Mouse (Mus musculus) kidney, adult 2 months (tissue): ENCODE results near the gene Popdc3.

Experiments used
- CTCF ChIP-seq: fragments of 200-500 bp; conservative IDR thresholded peaks from 2 replicates; pipeline ENCODE4 v1.5.1; 2011; ENCODE audit warnings: low read depth, mild to moderate bottlenecking, control low read depth, low read length, moderate library complexity, mixed read lengths; ENCODE audit not compliant: insufficient read depth, insufficient read length
- POLR2A ChIP-seq: fragments of 200-500 bp; IDR thresholded peaks from one replicate; pipeline ENCODE4 v1.6.1; 2011; ENCODE audit warnings: low read depth, low read length, control low read depth

DNA sequence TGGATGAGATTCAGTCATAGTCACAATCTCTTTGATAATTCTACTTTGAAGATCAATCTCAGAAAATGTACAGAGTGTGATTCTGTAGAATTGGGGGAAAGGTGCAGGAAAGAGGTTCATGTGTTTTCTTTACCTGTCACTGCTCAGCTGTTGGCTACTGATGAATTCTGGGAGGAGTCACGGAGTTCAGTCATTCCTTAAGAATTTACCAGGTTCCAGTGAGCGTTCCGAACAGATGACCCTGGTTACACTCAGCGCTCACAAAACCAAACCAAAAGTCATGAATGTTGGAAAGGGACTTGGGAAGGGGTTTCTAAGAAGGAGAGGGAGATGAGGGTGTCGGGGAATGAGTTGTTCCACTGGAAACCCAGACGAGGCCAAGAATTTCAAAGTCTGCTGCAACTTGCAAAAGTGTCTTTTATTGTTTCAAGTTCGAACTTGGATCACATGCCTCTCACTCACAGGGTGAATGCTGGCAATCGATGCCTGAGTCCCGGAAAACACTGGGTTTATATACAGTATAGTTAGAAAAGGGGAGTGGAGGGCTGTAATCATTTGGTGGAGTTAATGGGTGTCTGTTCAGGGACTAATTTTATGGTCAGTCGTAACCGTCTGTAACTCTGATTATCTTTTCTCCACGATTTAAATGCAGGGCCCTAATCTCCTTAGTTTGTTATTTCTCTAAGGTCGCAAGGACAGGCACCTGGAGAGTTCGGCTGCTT lies 125.6 kb downstream of the Popdc3 start:
- no peak for TF ChIP-seq CTCF
- no peak for TF ChIP-seq POLR2A
